Mouse (Mus musculus) midbrain, postnatal 0 days (tissue): ENCODE results near the gene Nxpe4. TPM values are rescaled to one million over a fixed set of nuclear protein-coding genes. Genes with fewer than 3 reads are reported as not detected.

Source experiments
- ATAC-seq: fragments of 200-750 bp; cut with Nextera tagmentation; 2 replicates; pipeline ENCODE4 v1.8.0; 2017; ENCODE audit warnings: moderate number of reproducible peaks, mild to moderate bottlenecking, moderate TSS enrichment, moderate library complexity; ENCODE audit not compliant: low FRiP score
- DNase-seq: peaks from one replicate; pipeline ENCODE4 v3.0.0-alpha.2; 2015; ENCODE audit warnings: low spot score
- H3K27ac ChIP-seq: fragments of 300-500 bp; sonication (generic); 2 replicates; pipeline ENCODE4 v1.5.1; 2014; ENCODE audit warnings: low read depth, mild to moderate bottlenecking, low read length, mixed read lengths
- H3K27me3 ChIP-seq: fragments of 300-500 bp; sonication (generic); 2 replicates; pipeline ENCODE4 v1.6.1; 2014; ENCODE audit warnings: low read length, control low read depth, mixed read lengths; ENCODE audit not compliant: insufficient read depth
- H3K36me3 ChIP-seq: fragments of 300-500 bp; sonication (generic); 2 replicates; pipeline ENCODE4 v1.6.1; 2014; ENCODE audit warnings: low read length, control low read depth, mixed read lengths; ENCODE audit not compliant: insufficient read depth
- H3K4me1 ChIP-seq: fragments of 300-500 bp; sonication (generic); 2 replicates; pipeline ENCODE4 v1.6.1; 2014; ENCODE audit warnings: mild to moderate bottlenecking, control low read depth, antibody characterized with exemption, low read length, mixed read lengths; ENCODE audit not compliant: insufficient read depth
- H3K4me2 ChIP-seq: fragments of 300-500 bp; sonication (generic); 2 replicates; pipeline ENCODE4 v1.6.1; 2014; ENCODE audit warnings: low read depth, mild to moderate bottlenecking, low read length, mixed read lengths; ENCODE audit not compliant: poor library complexity, severe bottlenecking
- H3K4me3 ChIP-seq: fragments of 300-500 bp; sonication (generic); 2 replicates; pipeline ENCODE4 v1.5.1; 2014; ENCODE audit warnings: low read depth, mild to moderate bottlenecking, low read length, moderate library complexity
- H3K9ac ChIP-seq: fragments of 300-500 bp; sonication (generic); replicated peaks from 2 replicates; pipeline ENCODE4 v1.6.1; 2014; ENCODE audit warnings: mild to moderate bottlenecking, low read length, moderate library complexity, mixed read lengths; ENCODE audit not compliant: poor library complexity, severe bottlenecking
- H3K9me3 ChIP-seq: fragments of 300-500 bp; sonication (generic); 2 replicates; pipeline ENCODE4 v1.6.1; 2016; ENCODE audit warnings: low read length, control low read depth
- CTCF ChIP-seq: IDR thresholded peaks from 2 replicates; pipeline ENCODE4 v1.5.1; 2016; ENCODE audit warnings: antibody characterized with exemption, mild to moderate bottlenecking
- WGBS: fragments of 180-500 bp; shearing (Covaris S2); extraction: QIAGEN DNeasy Blood & Tissue Kit; methylation state at CpG from one replicate; pipeline ENCODE4 v1.1.7; 2014; 5-methylcytosine and 5-hydroxymethylcytosine counted together
- polyA plus RNA-seq: library from polyadenylated mRNA; unstranded; fragments of >200 nt; fragmentation: Nextera tagmentation; extraction: Ambion mirVana; gene quantifications from 2 replicates; pipeline ENCODE4 v1.2.1, GENCODE M21; 2015
- total RNA-seq: library from RNA; depleted of rRNA; stranded (reverse); fragments of >200 nt; gene quantifications from 2 replicates; pipeline ENCODE4 v1.2.3, GENCODE M21; 2014

Nxpe4 gene
- total and polyA plus RNA-seq, 2 experiments from 2014 or later = 7.7 to 13.5 TPM

GRCm38 (mm10) chr9:48245525-48245924, 83.7 kb downstream of the Nxpe4 start:
- Histone ChIP-seq H3K9me3 (no peaks in the 10 kb centered on the region), H3K27me3 (no peaks in the 10 kb centered on the region), H3K27ac (no peak overlapping the region), H3K36me3 (no peaks in the 10 kb centered on the region), H3K9ac (no peak overlapping the region), H3K4me3 (no peak overlapping the region), H3K4me2 (no peak overlapping the region), H3K4me1 (no peaks in the 10 kb centered on the region)
- DNase-seq = peak; percentile 22
- ATAC-seq = no peak
- no peak for TF ChIP-seq CTCF
- WGBS = 42% methylated on average over 1 of the region's 1 CpGs

- no peaks in the 10 kb centered on the region for H3K27me3 ChIP-seq
- H3K36me3 ChIP-seq = no peaks in the 10 kb centered on the region
- H3K9ac ChIP-seq = no peak overlapping the region
- H3K4me3 ChIP-seq = no peak overlapping the region
- no peak overlapping the region for H3K4me2 ChIP-seq
- no peak for TF ChIP-seq CTCF
- ATAC-seq (no peak), DNase-seq (no peak)
- no peaks in the 10 kb centered on the region for H3K9me3 ChIP-seq
- H3K27ac ChIP-seq = no peak overlapping the region
- H3K4me1 ChIP-seq = peaks cover 4% of the 10 kb centered on the region; the same call in 1 of the 2 replicates
- WGBS = 36% methylated on average over 5 of the region's 5 CpGs
Observed at GRCm38 (mm10) chr9:48247276-48247675, 85.5 kb downstream of the Nxpe4 start.

GRCm38 (mm10) chr9:48252236-48252635, 90.4 kb downstream of the Nxpe4 start:
- Histone ChIP-seq H3K4me2 (no peak overlapping the region), H3K9me3 (no peaks in the 10 kb centered on the region), H3K4me3 (no peak overlapping the region), H3K36me3 (no peaks in the 10 kb centered on the region), H3K4me1 (peaks cover 4% of the 10 kb centered on the region; the same call in 1 of the 2 replicates), H3K27ac (no peak overlapping the region), H3K9ac (no peak overlapping the region), H3K27me3 (no peaks in the 10 kb centered on the region)
- DNase-seq = no peak
- WGBS = 17% methylated on average over 8 of the region's 8 CpGs
- no peak for ATAC-seq
- no peak for TF ChIP-seq CTCF

- WGBS = 26% methylated on average over 9 of the region's 9 CpGs
- no peaks in the 10 kb centered on the region for H3K36me3 ChIP-seq
- no peak for DNase-seq
- H3K4me1 ChIP-seq = peaks cover 3% of the 10 kb centered on the region; the same call in 1 of the 2 replicates
- H3K27ac ChIP-seq = no peak overlapping the region
- no peak overlapping the region for H3K4me2 ChIP-seq
- H3K4me3 ChIP-seq = no peak overlapping the region
- no peak for TF ChIP-seq CTCF
- H3K9ac ChIP-seq = no peak overlapping the region
- ATAC-seq = no peak
- no peaks in the 10 kb centered on the region for H3K27me3 ChIP-seq
- no peaks in the 10 kb centered on the region for H3K9me3 ChIP-seq
Observed at GRCm38 (mm10) chr9:48257001-48257400, 95.2 kb downstream of the Nxpe4 start.

GRCm38 (mm10) chr9:48257741-48258423, 96.1 kb downstream of the Nxpe4 start:
- 27% methylated on average over 12 of the region's 12 CpGs for WGBS

GRCm38 (mm10) chr9:48264616-48265015, 102.8 kb downstream of the Nxpe4 start:
- Histone ChIP-seq H3K4me2 (no peak overlapping the region), H3K9ac (no peak overlapping the region), H3K27ac (no peak overlapping the region), H3K4me3 (no peak overlapping the region), H3K4me1 (no peaks in the 10 kb centered on the region), H3K27me3 (no peaks in the 10 kb centered on the region), H3K36me3 (no peaks in the 10 kb centered on the region), H3K9me3 (no peaks in the 10 kb centered on the region)
- DNase-seq (no peak), ATAC-seq (no peak)
- TF ChIP-seq CTCF = no peak
- WGBS = 87% methylated on average over 6 of the region's 6 CpGs

More at GRCm38 (mm10) chr9:48257741-48258423, 96.1 kb downstream of the Nxpe4 start:
- H3K9ac ChIP-seq = no peak overlapping the region
- H3K36me3 ChIP-seq = no peaks in the 10 kb centered on the region
- H3K4me2 ChIP-seq = no peak overlapping the region
- H3K27ac ChIP-seq = no peak overlapping the region
- peak; percentile 91 for DNase-seq
- no peak overlapping the region for H3K4me3 ChIP-seq
- no peak for ATAC-seq
- no peaks in the 10 kb centered on the region for H3K27me3 ChIP-seq
- no peaks in the 10 kb centered on the region for H3K9me3 ChIP-seq
- no peaks in the 10 kb centered on the region for H3K4me1 ChIP-seq
- peak; percentile 91 for TF ChIP-seq CTCF
